Mouse (Mus musculus) cerebellum, adult 2 months (tissue): ENCODE measurements around the gene Afp. TPM values are rescaled to one million over a fixed set of nuclear protein-coding genes. Genes with fewer than 3 reads are reported as not detected.

Experiments
- DNase-seq, 2 experiments: peaks; one replicate each; pipeline ENCODE4 v3.0.0; 2021
- H3K27ac ChIP-seq: fragments of 200-500 bp; 2 replicates; pipeline ENCODE4 v1.5.1; 2012; ENCODE audit warnings: low read length, control low read depth, inconsistent platforms; ENCODE audit not compliant: insufficient read depth
- H3K27me3 ChIP-seq: fragments of 200-500 bp; 2 replicates; pipeline ENCODE4 v1.6.1; 2012; ENCODE audit warnings: inconsistent platforms, mild to moderate bottlenecking, low read length, moderate library complexity; ENCODE audit not compliant: control insufficient read depth, insufficient read depth
- H3K4me1 ChIP-seq: fragments of 200-500 bp; 2 replicates; pipeline ENCODE4 v1.6.1; 2011; ENCODE audit warnings: low read length; ENCODE audit not compliant: control insufficient read depth, insufficient read depth
- H3K4me3 ChIP-seq: fragments of 200-500 bp; replicated peaks from 2 replicates; pipeline ENCODE3; 2011; ENCODE audit warnings: mild to moderate bottlenecking, low read depth, low read length, control low read depth; ENCODE audit not compliant: insufficient read depth
- CTCF ChIP-seq: fragments of 200-500 bp; IDR thresholded peaks from 2 replicates; pipeline ENCODE4 v1.5.1; 2011; ENCODE audit warnings: low read depth, mild to moderate bottlenecking, control low read depth, low read length, moderate library complexity, borderline replicate concordance; ENCODE audit not compliant: insufficient read depth
- POLR2A ChIP-seq: fragments of 200-500 bp; IDR thresholded peaks from 2 replicates; pipeline ENCODE4 v1.6.1; 2011; ENCODE audit warnings: low read length, control low read depth, borderline replicate concordance; ENCODE audit not compliant: insufficient read depth
- WGBS: fragments of 180-500 bp; shearing (Covaris S2); methylation state at CpG from one replicate; pipeline ENCODE4 v1.1.7; 2018; 5-methylcytosine and 5-hydroxymethylcytosine counted together
- polyA plus RNA-seq: library from polyadenylated mRNA; depleted of rRNA; stranded (reverse); fragments of >200 nt; gene quantifications from 2 replicates; pipeline ENCODE4 v1.2.3, GENCODE M21; 2012; rRNA removed

Gene Afp
- 1.4 and 9.5 TPM in 2 replicates for polyA plus RNA-seq

DNA sequence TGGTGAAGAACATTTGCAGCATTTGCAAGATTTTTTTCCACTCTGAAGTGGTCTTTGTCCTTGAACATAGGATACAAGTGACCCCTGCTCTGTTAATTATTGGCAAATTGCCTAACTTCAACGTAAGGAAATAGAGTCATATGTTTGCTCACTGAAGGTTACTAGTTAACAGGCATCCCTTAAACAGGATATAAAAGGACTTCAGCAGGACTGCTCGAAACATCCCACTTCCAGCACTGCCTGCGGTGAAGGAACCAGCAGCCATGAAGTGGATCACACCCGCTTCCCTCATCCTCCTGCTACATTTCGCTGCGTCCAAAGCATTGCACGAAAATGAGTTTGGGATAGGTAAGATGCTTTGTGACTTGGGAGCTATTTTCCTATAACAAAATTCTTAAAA is at the start of gene Afp:
Gene Afp, plus strand, starts transcription at position 220 of the 400 bp plus-strand sequence.
- 85% methylated on average over 7 of the region's 7 CpGs for WGBS
- TF ChIP-seq POLR2A: no peak
- no peak for TF ChIP-seq CTCF
- H3K4me1 ChIP-seq: no peaks in the 10 kb centered on the region
- DNase-seq: no peak
- H3K27ac ChIP-seq: no peak within 1 kb of the TSS
- no peak within 1 kb of the TSS for H3K4me3 ChIP-seq
- no peaks in the 10 kb centered on the region for H3K27me3 ChIP-seq

DNA sequence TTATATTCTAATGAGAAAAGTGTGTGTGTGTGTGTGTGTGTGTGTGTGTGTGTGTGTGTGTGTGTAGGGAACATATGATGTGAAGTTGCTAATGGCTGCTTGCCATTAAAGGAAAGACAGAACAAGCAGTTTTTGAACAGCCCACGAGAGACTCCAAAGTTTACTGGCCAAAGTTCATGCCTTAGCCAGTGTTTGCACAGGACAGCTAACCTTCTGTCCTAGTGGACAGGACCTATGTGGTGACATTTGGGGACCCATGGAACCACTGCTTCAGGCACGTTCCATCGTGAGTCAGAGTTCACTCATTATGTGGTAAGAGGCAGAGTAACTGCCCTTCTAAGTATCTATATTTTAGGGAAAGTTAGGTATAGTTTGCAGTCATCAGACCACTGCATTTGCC is 43.0 kb upstream of the Afp start:
- Histone ChIP-seq H3K27ac (no peak overlapping the region), H3K27me3 (no peaks in the 10 kb centered on the region), H3K4me1 (no peaks in the 10 kb centered on the region), H3K4me3 (no peak overlapping the region)
- 74% methylated on average over 3 of the region's 3 CpGs for whole genome bisulfite sequencing
- TF ChIP-seq POLR2A: no peak
- no peak for TF ChIP-seq CTCF
- DNase-seq: no peak

DNA sequence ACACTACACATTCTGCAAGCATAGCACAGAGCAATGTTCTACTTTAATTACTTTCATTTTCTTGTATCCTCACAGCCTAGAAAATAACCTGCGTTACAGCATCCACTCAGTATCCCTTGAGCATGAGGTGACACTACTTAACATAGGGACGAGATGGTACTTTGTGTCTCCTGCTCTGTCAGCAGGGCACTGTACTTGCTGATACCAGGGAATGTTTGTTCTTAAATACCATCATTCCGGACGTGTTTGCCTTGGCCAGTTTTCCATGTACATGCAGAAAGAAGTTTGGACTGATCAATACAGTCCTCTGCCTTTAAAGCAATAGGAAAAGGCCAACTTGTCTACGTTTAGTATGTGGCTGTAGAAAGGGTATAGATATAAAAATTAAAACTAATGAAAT is 40.6 kb upstream of the Afp start:
- H3K27ac ChIP-seq: no peak overlapping the region
- no peak overlapping the region for H3K4me3 ChIP-seq
- DNase-seq: no peak
- no peaks in the 10 kb centered on the region for H3K27me3 ChIP-seq
- 80% methylated on average over 5 of the region's 5 CpGs for WGBS
- TF ChIP-seq CTCF (no peak), POLR2A (no peak)
- no peaks in the 10 kb centered on the region for H3K4me1 ChIP-seq

DNA sequence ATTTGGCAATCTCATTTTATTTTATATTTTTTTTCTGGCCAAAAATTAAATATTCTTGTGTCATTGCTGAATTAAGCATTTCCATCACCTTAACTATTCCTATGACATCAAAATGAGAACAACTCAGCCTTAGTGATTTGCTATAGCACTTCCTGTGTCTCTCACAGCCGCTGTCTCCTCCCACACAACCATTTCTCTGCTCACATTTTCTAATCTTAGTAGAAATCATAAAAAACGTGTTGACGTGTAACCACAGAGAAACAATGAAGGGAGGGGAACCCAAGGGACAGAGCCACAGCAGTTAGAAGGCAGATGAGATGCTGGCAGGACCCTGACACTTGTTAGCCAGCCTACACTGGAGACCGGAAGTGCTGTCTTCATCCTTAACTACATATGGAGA is 37.8 kb upstream of the Afp start:
- DNase-seq: no peak
- 47% methylated on average over 4 of the region's 4 CpGs for WGBS
- Histone ChIP-seq H3K4me3 (no peak overlapping the region), H3K27me3 (no peaks in the 10 kb centered on the region), H3K27ac (no peak overlapping the region), H3K4me1 (no peaks in the 10 kb centered on the region)
- TF ChIP-seq CTCF (no peak), POLR2A (no peak)

DNA sequence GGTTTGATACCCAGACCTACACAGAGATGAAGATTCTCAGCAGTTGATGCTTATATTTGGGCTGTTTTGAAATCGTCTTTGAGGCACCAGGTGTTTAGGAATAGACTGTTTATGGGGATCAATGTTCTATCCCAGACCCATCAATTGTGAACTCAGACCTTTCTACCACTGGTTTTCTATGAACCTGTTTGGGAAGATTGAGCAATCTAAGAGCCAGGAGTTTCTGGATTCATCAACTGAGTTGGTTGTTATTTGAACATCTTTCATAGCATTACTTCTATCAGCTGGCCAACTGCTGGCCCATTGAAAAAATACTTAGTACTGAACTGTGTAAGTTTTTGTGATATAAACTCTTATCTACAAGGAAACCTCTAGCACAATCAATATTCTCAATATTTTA is 33.3 kb upstream of the Afp start:
- no peak for DNase-seq
- no peaks in the 10 kb centered on the region for H3K27me3 ChIP-seq
- 72% methylated on average over 1 of the region's 1 CpGs for WGBS

DNA sequence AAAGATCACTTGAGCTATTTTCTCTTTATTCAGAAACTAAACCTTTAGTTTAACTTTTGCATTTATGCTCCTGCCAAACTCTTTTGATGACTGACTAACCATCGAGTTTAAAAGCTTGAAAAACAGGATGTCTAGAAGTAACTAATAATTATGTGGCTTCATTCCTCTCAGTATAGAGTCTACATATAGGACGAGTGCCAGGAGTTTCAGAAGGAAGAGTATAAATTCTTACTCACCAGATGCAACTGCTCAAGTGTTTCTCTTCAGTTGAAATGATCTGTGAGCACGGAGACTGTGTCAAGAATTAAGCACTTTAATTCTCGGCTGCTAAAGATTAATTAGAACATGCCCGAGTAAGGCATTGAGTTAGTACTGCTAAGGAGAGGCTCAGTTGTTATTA is 31.8 kb upstream of the Afp start:
- no peak for TF ChIP-seq POLR2A
- TF ChIP-seq CTCF: no peak

More for the DNA sequence above, 33.3 kb upstream of the Afp start:
- no peak overlapping the region for H3K27ac ChIP-seq
- no peak for TF ChIP-seq POLR2A
- TF ChIP-seq CTCF: no peak
- H3K4me3 ChIP-seq: no peak overlapping the region
- H3K4me1 ChIP-seq: no peaks in the 10 kb centered on the region

DNA sequence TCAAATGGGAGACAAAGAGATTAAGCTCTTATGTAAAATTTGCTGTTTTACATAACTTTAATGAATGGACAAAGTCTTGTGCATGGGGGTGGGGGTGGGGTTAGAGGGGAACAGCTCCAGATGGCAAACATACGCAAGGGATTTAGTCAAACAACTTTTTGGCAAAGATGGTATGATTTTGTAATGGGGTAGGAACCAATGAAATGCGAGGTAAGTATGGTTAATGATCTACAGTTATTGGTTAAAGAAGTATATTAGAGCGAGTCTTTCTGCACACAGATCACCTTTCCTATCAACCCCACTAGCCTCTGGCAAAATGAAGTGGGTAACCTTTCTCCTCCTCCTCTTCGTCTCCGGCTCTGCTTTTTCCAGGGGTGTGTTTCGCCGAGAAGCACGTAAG is 29.9 kb upstream of the Afp start, which contains the start of gene Alb:
Gene Alb, plus strand, starts transcription at position 279 of the 400 bp plus-strand sequence.
- H3K4me1 ChIP-seq: no peaks in the 10 kb centered on the region
- H3K27ac ChIP-seq: no peak within 1 kb of the TSS
- no peaks in the 10 kb centered on the region for H3K27me3 ChIP-seq
- no peak within 1 kb of the TSS for H3K4me3 ChIP-seq
- DNase-seq: no peak
- 85% methylated on average over 8 of the region's 8 CpGs for WGBS
- no peak for TF ChIP-seq CTCF
- no peak for TF ChIP-seq POLR2A

More for the DNA sequence above, 31.8 kb upstream of the Afp start:
- WGBS: 74% methylated on average over 5 of the region's 5 CpGs
- Histone ChIP-seq H3K27me3 (no peaks in the 10 kb centered on the region), H3K4me1 (no peaks in the 10 kb centered on the region), H3K27ac (no peak overlapping the region), H3K4me3 (no peak overlapping the region)
- DNase-seq: no peak

DNA sequence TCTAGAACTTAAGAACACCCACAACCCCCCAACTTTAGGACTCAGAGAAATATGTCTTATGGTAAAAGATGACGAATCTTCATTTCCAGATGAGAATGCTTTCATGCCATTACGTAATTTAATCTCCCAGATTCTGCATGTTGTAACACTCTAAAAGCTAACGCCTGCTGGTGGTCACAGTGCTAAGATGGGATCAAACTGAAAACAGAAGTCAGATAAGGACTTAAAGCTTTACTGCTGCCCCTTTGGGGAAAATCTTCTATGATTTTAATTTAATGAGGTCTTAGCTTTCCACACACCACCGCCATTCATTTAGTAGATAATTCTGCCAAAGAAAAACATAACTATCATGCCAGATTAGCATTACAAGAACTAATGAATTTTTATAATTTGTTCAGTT is 23.7 kb upstream of the Afp start:
- H3K27ac ChIP-seq: no peak overlapping the region
- TF ChIP-seq CTCF (no peak), POLR2A (no peak)
- WGBS: 71% methylated on average over 4 of the region's 4 CpGs
- no peaks in the 10 kb centered on the region for H3K27me3 ChIP-seq
- H3K4me3 ChIP-seq: no peak overlapping the region
- no peak for DNase-seq
- H3K4me1 ChIP-seq: no peaks in the 10 kb centered on the region
